Comparison of ENCODE assay signal across 9 mouse cellular contexts in genomic region chr10:75105099-75105461, GRCm38 (mm10). TPM values are rescaled to one million over a fixed set of nuclear protein-coding genes. Genes with fewer than 3 reads are reported as not detected.
DNase-seq lines count a peak whose midpoint lies in the region; ATAC-seq lines count a peak whose summit lies in the region.
"Had no signal": no experiment of that assay in that cellular context is flagged by ENCODE, and none has a peak within 500 bp of the region (broad histone marks: within the 10 kb centered on the region; RNA-seq: fewer than 3 reads in every experiment).

No protein-coding gene starts in this region.

- H3K36me3 ChIP-seq in lung, embryonic 16.5 days (ENCODE audit: control insufficient read depth, insufficient read depth, low read length): no peaks in the 10 kb centered on the region
- no peaks in the 10 kb centered on the region for H3K36me3 ChIP-seq in forebrain, embryonic 11.5 days (ENCODE audit: control insufficient read depth, insufficient read depth, low read length)

- peaks cover 33% of the 10 kb centered on the region for H3K4me1 ChIP-seq in brown adipose tissue, adult 24 weeks (ENCODE audit: control insufficient read depth, insufficient read depth, insufficient read length, low read length)
- peaks cover 35% of the 10 kb centered on the region for H3K4me1 ChIP-seq in lung, embryonic 16.5 days (replicated peaks; ENCODE audit: control insufficient read depth, insufficient read depth, low read length)
- peaks cover 1% of the 10 kb centered on the region; the same call in 1 of the 2 replicates for H3K4me1 ChIP-seq in forebrain, embryonic 11.5 days (replicated peaks; ENCODE audit: control insufficient read depth, insufficient read depth, low read length)

- H3K27ac ChIP-seq in brown adipose tissue, adult 24 weeks (replicated peaks; ENCODE audit: low read depth, low read length): peak overlapping the region; percentile 65
- H3K27ac ChIP-seq in lung, embryonic 16.5 days (ENCODE audit: low read length): no peak overlapping the region
- H3K27ac ChIP-seq in forebrain, embryonic 11.5 days (ENCODE audit: low read depth, low read length): no peak overlapping the region
- H3K27ac ChIP-seq: liver, embryonic 14.5 days had no signal

- H3K9ac ChIP-seq in lung, embryonic 16.5 days (ENCODE audit: low read length): no peak overlapping the region
- H3K9ac ChIP-seq in forebrain, embryonic 11.5 days (ENCODE audit: low read length): no peak overlapping the region
- H3K9ac ChIP-seq: liver, embryonic 14.5 days had no signal

- intact Hi-C loops in left cerebral cortex, postnatal 14 days (cut with DNase I): no loop called here

- peak; percentile 82 for ATAC-seq in lung, embryonic 16.5 days (ENCODE audit: low read depth)
- no peak for ATAC-seq in forebrain, embryonic 11.5 days (replicated peaks; ENCODE audit: low FRiP score)

- no peaks in the 10 kb centered on the region for H3K9me3 ChIP-seq in lung, embryonic 16.5 days (ENCODE audit: control insufficient read depth, low read length)
- no peaks in the 10 kb centered on the region for H3K9me3 ChIP-seq in forebrain, embryonic 11.5 days (ENCODE audit: control insufficient read depth, low read length)

- H3K4me3 ChIP-seq in brown adipose tissue, adult 24 weeks (ENCODE audit: insufficient read depth, low read depth, low read length): no peak overlapping the region
- no peak overlapping the region for H3K4me3 ChIP-seq in lung, embryonic 16.5 days (ENCODE audit: low read length)
- no peak overlapping the region for H3K4me3 ChIP-seq in forebrain, embryonic 11.5 days (ENCODE audit: low read depth, low read length)

- H3K27me3 ChIP-seq in lung, embryonic 16.5 days (ENCODE audit: control insufficient read depth, insufficient read depth, low read depth, low read length): no peaks in the 10 kb centered on the region
- no peaks in the 10 kb centered on the region for H3K27me3 ChIP-seq in forebrain, embryonic 11.5 days (ENCODE audit: control insufficient read depth, insufficient read depth, low read length)

- peak; percentile 80 for DNase-seq in urinary bladder, postnatal 14 days (ENCODE audit: low spot score)
- DNase-seq in urinary bladder, postnatal 10 days (ENCODE audit: low spot score): no peak
- DNase-seq in thymus, postnatal 25 days: peak; percentile 70
- no peak for DNase-seq in forebrain, embryonic 11.5 days (ENCODE audit: low spot score)
- no peak for DNase-seq in left cerebral cortex, postnatal 14 days (ENCODE audit: low spot score in 2 of 2)
- no peak for DNase-seq in spleen, postnatal 14 days (ENCODE audit: low spot score in 2 of 2)

- WGBS in lung, embryonic 16.5 days: 48% methylated on average over 4 of the region's 4 CpGs
- 87% methylated on average over 4 of the region's 4 CpGs for WGBS in forebrain, embryonic 11.5 days

- H3K4me2 ChIP-seq in lung, embryonic 16.5 days (ENCODE audit: low read depth, low read length): no peak overlapping the region
- no peak overlapping the region for H3K4me2 ChIP-seq in forebrain, embryonic 11.5 days (ENCODE audit: low read depth, low read length, severe bottlenecking)

RNA-seq across cellular contexts. Expression of gene Bcr, which starts 44.7 kb away (rescaled TPM):
- polyA plus RNA-seq in brown adipose tissue, adult 24 weeks (2012; ENCODE audit: insufficient read depth, insufficient read length, missing spikeins): 9.1 and 9.5 TPM in 2 replicates
- 11.2 and 14.3 TPM in 2 replicates for polyA plus RNA-seq in lung, embryonic 16.5 days (2015; fragmentation: Nextera tagmentation; extraction: Ambion mirVana)
- polyA plus RNA-seq in forebrain, embryonic 11.5 days (2014; fragmentation: Nextera tagmentation; extraction: Ambion mirVana): 11.7 and 13.4 TPM in 2 replicates
- total RNA-seq in left cerebral cortex, postnatal 14 days (2021): 10 to 100 TPM; 82.9 to 84.1 TPM

Comparison
In these comparisons a context has a peak if more than half of its experiments do, and no peak if none do; other contexts are left out.
1. DNase-seq: peak in urinary bladder, postnatal 14 days (single experiment) and thymus, postnatal 25 days (single experiment); none in urinary bladder, postnatal 10 days (single experiment), forebrain, embryonic 11.5 days (single experiment), left cerebral cortex, postnatal 14 days (0 of 2) and spleen, postnatal 14 days (0 of 2).